Mouse (Mus musculus) neural tube, embryonic 15.5 days (tissue): Measurements from ENCODE around the gene Scp2d1. TPM values are rescaled to one million over a fixed set of nuclear protein-coding genes. Genes with fewer than 3 reads are reported as not detected.
"Not testable (repeated sequence)": the region's sequence is repeated elsewhere in the genome, so short reads cannot be mapped to it uniquely, and the experiment has no call there.

Source experiments
- ATAC-seq: fragments of 200-750 bp; cut with Nextera tagmentation; 2 replicates; pipeline ENCODE4 v1.8.0; 2017; ENCODE audit warnings: mild to moderate bottlenecking, moderate TSS enrichment, moderate library complexity; ENCODE audit not compliant: low FRiP score
- H3K27ac ChIP-seq: fragments of 300-500 bp; sonication (generic); replicated peaks from 2 replicates; pipeline ENCODE4 v1.5.1; 2015; ENCODE audit warnings: mild to moderate bottlenecking, inconsistent platforms
- H3K27me3 ChIP-seq: fragments of 300-500 bp; sonication (generic); replicated peaks from 2 replicates; pipeline ENCODE4 v1.6.1; 2015; ENCODE audit warnings: inconsistent platforms
- H3K36me3 ChIP-seq: fragments of 300-500 bp; sonication (generic); 2 replicates; pipeline ENCODE4 v1.6.1; 2015; ENCODE audit warnings: inconsistent platforms
- H3K4me1 ChIP-seq: fragments of 300-500 bp; sonication (generic); 2 replicates; pipeline ENCODE4 v1.6.1; 2015; ENCODE audit warnings: inconsistent platforms
- H3K4me2 ChIP-seq: fragments of 300-500 bp; sonication (generic); 2 replicates; pipeline ENCODE4 v1.6.1; 2015; ENCODE audit warnings: inconsistent platforms, mild to moderate bottlenecking, moderate library complexity
- H3K4me3 ChIP-seq: fragments of 300-500 bp; sonication (generic); replicated peaks from 2 replicates; pipeline ENCODE4 v1.5.1; 2015; ENCODE audit warnings: mild to moderate bottlenecking, inconsistent platforms
- H3K9ac ChIP-seq: fragments of 300-500 bp; sonication (generic); replicated peaks from 2 replicates; pipeline ENCODE4 v1.6.1; 2015; ENCODE audit warnings: mild to moderate bottlenecking, inconsistent platforms
- H3K9me3 ChIP-seq: fragments of 300-500 bp; sonication (generic); replicated peaks from 2 replicates; pipeline ENCODE4 v1.6.1; 2016; ENCODE audit warnings: inconsistent platforms
- WGBS: fragments of 180-500 bp; shearing (Covaris S2); methylation state at CpG from one replicate; pipeline ENCODE4 v1.1.7; 2015; ENCODE audit warnings: mixed read lengths; 5-methylcytosine and 5-hydroxymethylcytosine counted together
- polyA plus RNA-seq: library from polyadenylated mRNA; unstranded; fragments of >200 nt; fragmentation: Nextera tagmentation; extraction: Ambion mirVana; gene quantifications from 2 replicates; pipeline ENCODE4 v1.2.1, GENCODE M21; 2015

Scp2d1 gene
- not detected in 2 replicates for polyA plus RNA-seq

- not testable (repeated sequence) for H3K27me3 ChIP-seq, H3K27ac ChIP-seq, H3K9me3 ChIP-seq, H3K4me3 ChIP-seq, H3K9ac ChIP-seq, H3K4me1 ChIP-seq, H3K4me2 ChIP-seq, H3K36me3 ChIP-seq, ATAC-seq
- WGBS: 86% methylated on average over 6 of the region's 6 CpGs
These were observed at the start of gene Scp2d1 for GRCm38 (mm10) chr2:144823356-144823755. Gene Scp2d1 (plus strand): TSS chr2:144823656.

DNA sequence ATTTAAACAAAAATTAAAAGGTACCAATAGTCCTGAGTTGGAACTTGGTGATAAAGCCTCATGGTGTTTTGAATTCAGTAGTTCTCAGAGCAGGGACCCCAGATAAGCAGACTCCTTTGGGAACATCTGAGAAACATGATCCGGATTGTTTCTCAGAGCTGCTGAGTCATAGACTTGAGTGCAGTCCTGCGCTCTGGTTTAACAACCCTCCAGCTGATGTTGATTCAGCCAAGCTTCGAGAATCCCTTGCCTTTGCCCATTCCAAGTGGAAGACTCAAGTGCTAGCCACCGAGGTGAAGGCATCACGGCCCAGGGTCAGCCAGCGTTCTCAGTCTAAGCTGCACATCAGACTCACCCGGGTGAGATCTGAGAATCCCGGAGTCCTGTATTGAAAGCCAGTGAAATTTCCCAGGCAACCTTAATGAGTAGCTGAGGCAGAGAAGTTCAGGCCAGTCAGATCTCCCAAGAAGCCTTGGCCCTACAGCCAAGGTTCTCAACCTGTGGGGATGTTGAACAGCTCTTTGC is 48.8 kb upstream of the Scp2d1 start:
- H3K4me1 ChIP-seq: no peaks in the 10 kb centered on the region
- H3K9me3 ChIP-seq: no peaks in the 10 kb centered on the region
- no peak overlapping the region for H3K9ac ChIP-seq
- WGBS: 84% methylated on average over 8 of the region's 8 CpGs
- H3K27me3 ChIP-seq: no peaks in the 10 kb centered on the region
- H3K36me3 ChIP-seq: no peaks in the 10 kb centered on the region
- no peak for ATAC-seq
- H3K4me3 ChIP-seq: no peak overlapping the region
- no peak overlapping the region for H3K4me2 ChIP-seq
- H3K27ac ChIP-seq: no peak overlapping the region

- Histone ChIP-seq H3K27me3 (no peaks in the 10 kb centered on the region), H3K9ac (no peak overlapping the region), H3K4me1 (no peaks in the 10 kb centered on the region), H3K36me3 (no peaks in the 10 kb centered on the region), H3K4me2 (no peak overlapping the region), H3K9me3 (no peaks in the 10 kb centered on the region), H3K27ac (no peak overlapping the region), H3K4me3 (no peak overlapping the region)
- no peak for ATAC-seq
- WGBS: 90% methylated on average over 4 of the region's 4 CpGs
These were observed 47.8 kb upstream of the Scp2d1 start for GRCm38 (mm10) chr2:144775626-144776025.

DNA sequence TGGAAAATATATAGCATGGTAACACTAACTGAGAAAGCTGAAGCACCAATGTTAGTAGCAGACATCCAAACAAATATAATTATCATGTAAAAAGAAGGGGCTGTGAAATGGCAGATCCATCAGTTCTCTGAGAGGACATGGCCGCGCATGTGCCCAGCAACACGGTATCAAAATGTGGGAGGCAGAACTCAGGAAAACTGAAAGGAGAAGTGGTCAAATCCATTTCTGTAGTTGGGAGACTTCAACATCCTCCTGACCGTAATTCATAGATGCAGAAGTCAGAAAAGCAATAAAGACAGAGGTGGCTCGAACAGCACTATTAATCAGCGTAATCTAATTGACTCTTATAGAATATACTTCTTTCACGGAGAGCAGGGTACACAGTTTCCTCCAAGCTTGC is 44.2 kb upstream of the Scp2d1 start:
- Histone ChIP-seq H3K4me2 (no peak overlapping the region), H3K27ac (no peak overlapping the region), H3K4me3 (no peak overlapping the region), H3K9ac (no peak overlapping the region), H3K4me1 (0 out of 2 replicates have a peak, but pooled peaks cover 3% of the 10 kb centered on the region), H3K27me3 (no peaks in the 10 kb centered on the region), H3K36me3 (no peaks in the 10 kb centered on the region), H3K9me3 (no peaks in the 10 kb centered on the region)
- no peak for ATAC-seq
- 77% methylated on average over 7 of the region's 7 CpGs for WGBS

- Histone ChIP-seq H3K4me1 (0 out of 2 replicates have a peak, but pooled peaks cover 3% of the 10 kb centered on the region), H3K9ac (no peak overlapping the region), H3K9me3 (no peaks in the 10 kb centered on the region), H3K36me3 (no peaks in the 10 kb centered on the region), H3K27ac (0 out of 2 replicates have a peak overlapping the region, but pooled peaks have one; percentile 3), H3K4me2 (no peak overlapping the region), H3K4me3 (no peak overlapping the region), H3K27me3 (no peaks in the 10 kb centered on the region)
- 42% methylated on average over 5 of the region's 5 CpGs for WGBS
- ATAC-seq: no peak
These were observed 42.7 kb upstream of the Scp2d1 start for GRCm38 (mm10) chr2:144780731-144781130.

DNA sequence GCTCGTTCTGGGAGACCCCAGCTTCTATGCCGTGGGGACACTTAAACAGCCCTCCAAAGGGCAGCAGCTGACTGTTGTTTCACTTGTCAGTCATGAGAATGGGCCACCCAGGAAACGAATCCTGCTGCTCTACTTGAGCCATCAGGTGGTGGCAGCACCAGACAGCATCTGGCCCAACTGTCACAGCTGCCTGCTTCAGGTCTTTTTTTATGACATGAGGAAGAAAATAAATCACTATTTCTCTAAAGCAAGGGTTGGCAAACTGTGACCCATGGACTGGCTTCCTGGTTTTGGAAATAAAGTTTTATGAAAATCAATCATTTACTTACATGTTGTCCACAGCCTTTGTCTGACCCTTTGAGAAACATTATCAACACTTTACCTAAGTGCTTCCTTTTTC is 41.6 kb upstream of the Scp2d1 start:
- Histone ChIP-seq H3K36me3 (no peaks in the 10 kb centered on the region), H3K27ac (no peak overlapping the region), H3K4me3 (no peak overlapping the region), H3K27me3 (no peaks in the 10 kb centered on the region), H3K4me2 (no peak overlapping the region), H3K9ac (no peak overlapping the region), H3K4me1 (0 out of 2 replicates have a peak, but pooled peaks cover 3% of the 10 kb centered on the region), H3K9me3 (no peaks in the 10 kb centered on the region)
- WGBS: 67% methylated on average over 3 of the region's 3 CpGs
- no peak for ATAC-seq

DNA sequence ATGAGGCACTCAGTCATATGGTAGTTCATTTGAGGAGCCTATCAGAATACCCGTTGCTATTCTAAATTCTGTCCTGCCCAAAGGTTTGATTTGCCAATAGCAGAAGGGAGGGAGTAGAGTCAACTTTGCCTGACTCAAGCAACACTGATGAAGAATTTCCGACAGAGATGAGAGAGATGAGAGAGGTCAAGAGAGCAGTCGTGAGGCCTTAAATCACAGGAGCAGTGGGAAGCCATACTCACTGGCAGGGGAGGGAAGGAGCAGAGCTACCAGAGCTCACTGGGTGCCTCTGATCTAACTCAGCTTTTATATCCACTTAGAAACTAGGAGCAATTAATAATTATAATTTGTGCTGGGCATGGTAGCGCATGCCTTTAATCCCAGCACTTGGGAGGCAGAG is 41.0 kb upstream of the Scp2d1 start:
- no peak overlapping the region for H3K9ac ChIP-seq
- H3K4me2 ChIP-seq: no peak overlapping the region
- WGBS: 76% methylated on average over 4 of the region's 4 CpGs

DNA sequence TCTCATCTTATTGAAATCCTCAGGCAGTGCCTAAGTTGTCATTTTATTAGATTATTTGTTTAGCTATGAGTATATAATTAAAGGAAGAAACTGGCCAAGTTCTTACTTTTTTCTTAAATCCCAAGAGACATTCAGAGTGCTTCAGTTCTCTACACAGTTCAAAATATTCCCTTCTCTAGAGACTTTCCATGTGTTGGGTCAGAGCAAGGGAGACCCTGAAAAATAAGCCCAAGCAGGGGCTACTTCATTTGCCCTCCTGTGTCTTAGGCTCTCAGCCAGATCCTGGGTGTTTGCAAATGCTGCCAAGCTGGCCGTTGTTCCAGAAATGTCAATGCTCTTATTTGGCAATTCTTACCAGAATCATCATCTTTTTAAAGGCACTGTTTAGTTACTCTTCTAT is 40.3 kb upstream of the Scp2d1 start:
- 91% methylated on average over 1 of the region's 1 CpGs for WGBS
- ATAC-seq: no peak
- Histone ChIP-seq H3K4me3 (no peak overlapping the region), H3K36me3 (no peaks in the 10 kb centered on the region), H3K4me2 (no peak overlapping the region), H3K27me3 (no peaks in the 10 kb centered on the region), H3K9ac (no peak overlapping the region), H3K9me3 (no peaks in the 10 kb centered on the region), H3K27ac (no peak overlapping the region), H3K4me1 (0 out of 2 replicates have a peak, but pooled peaks cover 3% of the 10 kb centered on the region)

More for the DNA sequence above, 41.0 kb upstream of the Scp2d1 start:
- ATAC-seq: no peak
- H3K9me3 ChIP-seq: no peaks in the 10 kb centered on the region
- H3K4me1 ChIP-seq: 0 out of 2 replicates have a peak, but pooled peaks cover 3% of the 10 kb centered on the region
- H3K27me3 ChIP-seq: no peaks in the 10 kb centered on the region
- H3K4me3 ChIP-seq: no peak overlapping the region
- H3K36me3 ChIP-seq: no peaks in the 10 kb centered on the region
- no peak overlapping the region for H3K27ac ChIP-seq

GRCm38 (mm10) chr2:144783831-144784230 is 39.6 kb upstream of the Scp2d1 start:
- H3K9ac ChIP-seq: no peak overlapping the region
- 94% methylated on average over 6 of the region's 6 CpGs for WGBS
- H3K4me3 ChIP-seq: no peak overlapping the region
- H3K36me3 ChIP-seq: no peaks in the 10 kb centered on the region
- 0 out of 2 replicates have a peak, but pooled peaks cover 3% of the 10 kb centered on the region for H3K4me1 ChIP-seq
- no peaks in the 10 kb centered on the region for H3K9me3 ChIP-seq
- no peak overlapping the region for H3K27ac ChIP-seq
- no peak overlapping the region for H3K4me2 ChIP-seq
- H3K27me3 ChIP-seq: no peaks in the 10 kb centered on the region
- no peak for ATAC-seq

DNA sequence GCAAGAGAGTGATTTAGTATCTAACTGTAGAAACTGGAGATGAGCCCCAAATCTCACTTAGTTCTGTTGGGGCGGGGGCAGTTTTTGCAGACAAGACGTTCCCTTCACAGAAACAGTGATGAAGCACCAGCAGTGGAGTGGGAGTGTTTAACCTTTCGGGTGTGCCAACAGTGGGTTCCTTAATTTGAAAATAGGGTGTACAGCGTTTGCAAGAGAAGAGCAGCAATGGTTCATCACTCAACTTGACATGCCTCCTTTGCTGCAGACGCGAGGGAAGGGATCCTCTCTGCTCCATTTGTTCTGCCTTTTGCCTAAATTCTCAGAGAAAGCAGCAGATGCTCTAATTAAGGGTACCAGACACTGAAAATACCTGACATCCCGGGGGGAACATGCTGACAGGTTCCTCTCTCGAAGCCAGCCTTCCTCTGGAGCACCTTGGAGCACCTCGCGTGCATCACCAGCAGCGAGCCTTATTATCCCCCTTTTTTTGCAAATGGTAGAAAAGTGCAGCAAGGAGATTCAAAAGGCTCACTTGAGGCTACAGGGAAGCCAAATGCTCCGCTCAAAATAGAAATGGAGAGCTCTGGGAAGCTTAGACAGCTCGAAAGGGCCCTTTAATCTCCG is 31.7 kb upstream of the Scp2d1 start:
- Histone ChIP-seq H3K4me3 (no peak overlapping the region), H3K4me2 (no peak overlapping the region), H3K27ac (peak overlapping the region; percentile 46; the same call in 1 of the 2 replicates), H3K27me3 (no peaks in the 10 kb centered on the region), H3K9ac (no peak overlapping the region), H3K36me3 (no peaks in the 10 kb centered on the region), H3K9me3 (no peaks in the 10 kb centered on the region), H3K4me1 (peaks cover 5% of the 10 kb centered on the region)
- ATAC-seq: no peak
- WGBS: 62% methylated on average over 14 of the region's 14 CpGs

DNA sequence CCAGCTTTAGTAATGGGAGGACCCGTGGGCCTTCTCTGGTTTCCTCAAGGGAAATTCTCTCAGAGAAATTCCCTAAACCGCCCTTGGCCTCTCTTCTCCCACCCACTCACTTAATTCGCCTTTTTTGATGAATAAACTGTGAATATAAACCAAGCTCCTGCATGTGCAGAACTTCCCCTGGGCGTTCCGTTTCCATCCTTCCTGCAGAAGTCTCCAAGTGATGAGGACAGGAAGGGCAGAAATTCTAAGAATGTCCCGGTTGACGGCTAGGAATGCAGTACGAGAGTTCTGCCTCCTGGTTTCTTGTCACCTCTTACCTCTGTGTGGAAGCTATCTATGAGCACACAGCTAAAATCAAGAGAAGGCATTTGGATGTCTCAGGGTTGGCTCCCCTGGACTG is 25.9 kb upstream of the Scp2d1 start:
- H3K4me2 ChIP-seq: no peak overlapping the region
- no peaks in the 10 kb centered on the region for H3K9me3 ChIP-seq
- no peak overlapping the region for H3K27ac ChIP-seq
- no peaks in the 10 kb centered on the region for H3K36me3 ChIP-seq
- WGBS: 85% methylated on average over 8 of the region's 8 CpGs
- no peak overlapping the region for H3K4me3 ChIP-seq
- H3K4me1 ChIP-seq: no peaks in the 10 kb centered on the region
- H3K9ac ChIP-seq: no peak overlapping the region
- ATAC-seq: no peak
- no peaks in the 10 kb centered on the region for H3K27me3 ChIP-seq
